Mouse (Mus musculus): ENCODE results near the gene Eif1ad.

Gene Eif1ad

GRCm38 (mm10) chr19:5418750-5419466 lies 52.4 kb downstream of the Eif1ad start:
- no peak for DNase-seq (ENCODE audit: low spot score in 2 of 2)

GRCm38 (mm10) chr19:5419630-5420029 lies 53.1 kb downstream of the Eif1ad start:
- no peak for DNase-seq (ENCODE audit: low spot score in 2 of 2)

GRCm38 (mm10) chr19:5420579-5420978 lies 54.0 kb downstream of the Eif1ad start:
- no peak for DNase-seq (ENCODE audit: low spot score in 2 of 2)

All from frontal cortex, postnatal 10 days (tissue).